Mouse (Mus musculus) heart, adult 18-20 months (tissue): Measurements from ENCODE around the gene Fam50a. TPM values are rescaled to one million over a fixed set of nuclear protein-coding genes. Genes with fewer than 3 reads are reported as not detected.
"Not testable (repeated sequence)": the region's sequence is repeated elsewhere in the genome, so short reads cannot be mapped to it uniquely, and the experiment has no call there.

Experiments used
- DNase-seq, 2 experiments: peaks; one replicate each; pipeline ENCODE4 v3.0.0; 2021 to 2022; ENCODE audit warnings: mixed read lengths in 1 of 2
- microRNA-seq, 2 experiments: library from miRNA; unstranded; fragments of <30 nt; microRNA quantifications; one replicate each; pipeline ENCODE4 v1.2.0; 2022
- total RNA-seq, 2 experiments: library from RNA; stranded (reverse); gene quantifications; 2 replicates each; pipeline ENCODE4 v1.2.3; 2021

The Fam50a gene
- total RNA-seq, 2 experiments from 2014 or later = 23.9 to 27.7 TPM

DNA sequence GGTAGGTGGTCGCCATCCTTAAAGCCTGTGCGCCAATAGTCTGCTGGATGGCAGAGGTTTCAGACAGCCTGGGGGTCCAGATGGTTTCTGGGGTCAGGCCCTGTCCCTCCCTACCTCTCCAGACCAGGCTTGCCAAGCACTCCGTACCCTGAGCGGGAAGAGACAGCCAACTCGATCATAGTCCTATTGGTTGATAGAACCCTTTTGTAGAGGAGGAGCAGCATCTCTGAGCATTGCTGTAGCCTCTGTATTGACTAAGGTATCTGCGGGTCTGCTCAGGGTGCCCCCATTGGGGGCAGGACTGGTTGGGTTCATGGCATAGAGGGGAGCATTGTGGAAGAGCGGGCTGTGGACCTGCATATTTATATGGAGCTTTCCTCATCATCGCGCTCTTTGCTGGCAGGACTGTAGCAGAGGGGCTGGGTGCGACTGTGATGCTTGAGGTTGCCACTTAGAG lies 16.4 kb downstream of the Fam50a start:
- DNase-seq = no peak

DNA sequence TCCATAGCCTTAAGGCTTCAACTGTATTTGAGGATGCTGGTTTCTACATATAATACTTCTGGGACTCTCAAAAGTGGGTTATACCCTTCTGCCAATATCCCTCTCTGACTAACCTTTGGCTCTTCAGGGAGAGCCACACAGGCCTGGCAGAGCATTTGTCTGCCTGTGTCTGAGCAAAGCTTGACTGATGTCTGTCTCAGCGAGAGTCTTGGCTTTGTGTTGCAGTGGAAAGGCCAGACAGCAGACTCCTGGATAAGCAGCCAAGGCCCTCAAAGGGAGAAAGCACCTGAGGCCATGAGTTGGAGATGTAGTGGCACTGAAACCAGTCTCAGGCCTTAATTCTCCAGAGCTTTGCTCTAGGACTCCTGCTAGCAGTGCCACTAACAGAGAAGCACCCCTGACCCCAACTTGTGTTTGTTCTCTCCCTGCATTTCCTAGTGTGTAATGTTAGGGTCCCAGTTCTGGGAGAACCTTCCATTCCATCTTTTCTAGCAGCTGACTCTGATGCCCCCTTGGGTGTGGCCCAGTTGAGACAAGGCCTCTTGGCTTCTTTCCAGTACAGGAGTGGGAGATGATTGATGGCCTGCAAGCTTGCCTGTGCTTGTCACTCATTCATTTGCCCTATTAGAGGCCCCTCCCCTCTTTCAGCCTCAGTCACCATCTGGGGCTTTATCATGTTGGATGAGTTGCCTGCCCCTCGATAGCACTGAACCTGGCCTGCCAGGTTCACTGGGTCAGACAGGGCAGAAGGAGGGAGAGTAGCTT lies 17.5 kb downstream of the Fam50a start:
- no peak for DNase-seq

DNA sequence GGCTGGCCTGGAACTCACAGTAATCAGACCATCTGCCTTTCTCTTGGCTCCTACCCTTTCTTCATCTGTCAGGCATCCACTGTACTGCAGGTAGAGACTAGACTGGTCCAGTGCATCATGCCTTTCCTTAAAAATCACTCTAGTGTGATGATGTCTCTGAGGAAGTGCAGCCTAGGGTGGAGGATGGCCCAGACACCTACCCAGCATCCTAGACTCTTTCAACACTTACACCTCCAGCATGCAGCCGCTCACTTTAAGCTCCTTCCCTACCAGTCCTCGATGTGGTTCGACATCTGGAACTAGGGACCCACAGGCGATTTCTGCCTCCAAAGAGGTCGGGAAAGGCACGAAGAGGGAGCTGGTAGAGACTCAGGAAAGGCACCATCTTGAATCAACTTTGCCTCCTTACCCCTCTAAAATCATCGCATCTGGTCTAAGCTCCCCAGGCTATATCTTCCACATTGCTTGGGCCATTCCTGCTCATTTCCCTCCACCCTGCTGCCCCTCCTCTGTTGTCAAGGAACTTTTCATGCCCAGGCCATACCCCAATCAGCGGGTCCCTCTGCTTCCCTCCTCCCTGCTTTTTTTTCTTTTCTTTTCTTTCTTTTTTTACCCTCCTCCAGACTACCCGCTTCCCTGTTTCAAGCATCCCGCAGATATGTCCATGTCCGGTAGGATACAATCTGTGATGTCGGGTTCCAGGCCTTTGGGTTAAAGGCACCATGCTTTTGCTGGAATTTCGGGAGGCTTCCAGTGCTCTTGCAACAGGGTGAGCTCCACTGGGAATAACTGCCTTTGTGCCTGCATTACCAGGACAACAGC lies 40.0 kb downstream of the Fam50a start:
- DNase-seq = no peak

DNA sequence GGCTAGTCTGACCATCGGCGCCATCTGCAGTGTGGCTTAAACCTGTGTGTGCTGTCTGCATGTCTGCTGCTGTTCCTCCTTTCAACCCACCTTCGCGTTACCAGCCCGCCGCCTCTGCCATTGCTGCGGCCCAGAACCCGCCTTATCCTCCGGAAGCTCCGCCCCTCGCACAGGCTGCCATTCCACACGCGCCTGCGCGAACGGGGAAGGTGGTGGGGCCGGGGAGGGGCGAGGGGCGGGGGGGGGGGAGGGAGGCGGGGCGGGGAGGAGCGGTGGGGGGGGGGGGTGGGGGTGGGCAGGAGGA lies 40.6 kb downstream of the Fam50a start, which contains the start of gene Lage3:
Lage3 (minus strand) TSS at position 152 of the 304 bp plus-strand sequence.
- DNase-seq = peak; percentile 85 to 88

DNA sequence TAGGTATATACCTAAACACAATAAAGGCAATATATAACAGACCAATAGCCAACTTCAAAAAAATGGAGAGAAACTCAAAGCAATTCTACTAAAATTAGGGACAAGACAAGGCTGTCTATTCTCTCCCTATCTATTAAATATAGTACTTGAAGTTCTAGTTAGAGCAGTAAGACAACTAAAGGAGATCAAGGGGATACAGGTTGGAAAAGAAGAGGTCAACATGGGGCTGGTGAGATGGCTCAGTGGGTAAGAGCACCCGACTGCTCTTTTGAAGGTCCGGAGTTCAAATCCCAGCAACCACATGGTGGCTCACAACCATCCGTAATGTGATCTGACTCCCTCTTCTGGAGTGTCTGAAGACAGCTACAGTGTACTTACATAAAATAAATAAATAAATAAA lies 44.2 kb downstream of the Fam50a start:
- not testable (repeated sequence) for DNase-seq

DNA sequence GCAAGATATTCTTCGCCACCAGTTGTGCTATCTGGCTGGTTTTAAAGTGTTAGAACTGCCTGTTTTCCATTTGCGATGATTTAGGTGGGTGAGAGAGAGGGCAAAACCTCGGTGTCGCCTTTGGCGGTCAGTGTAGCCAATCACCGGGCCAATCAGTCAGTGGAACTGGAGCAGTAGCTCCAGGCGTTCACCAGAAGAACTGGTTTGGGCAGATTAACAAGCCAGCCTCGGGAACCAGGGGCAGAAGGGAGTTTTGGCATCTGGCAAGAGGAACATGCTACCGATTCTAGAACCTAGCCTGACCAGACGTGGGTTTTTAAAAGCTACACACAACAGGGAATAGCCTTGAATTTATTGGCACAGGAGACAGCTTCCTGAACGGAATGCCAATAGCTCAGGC lies 46.3 kb downstream of the Fam50a start:
- no peak for DNase-seq

DNA sequence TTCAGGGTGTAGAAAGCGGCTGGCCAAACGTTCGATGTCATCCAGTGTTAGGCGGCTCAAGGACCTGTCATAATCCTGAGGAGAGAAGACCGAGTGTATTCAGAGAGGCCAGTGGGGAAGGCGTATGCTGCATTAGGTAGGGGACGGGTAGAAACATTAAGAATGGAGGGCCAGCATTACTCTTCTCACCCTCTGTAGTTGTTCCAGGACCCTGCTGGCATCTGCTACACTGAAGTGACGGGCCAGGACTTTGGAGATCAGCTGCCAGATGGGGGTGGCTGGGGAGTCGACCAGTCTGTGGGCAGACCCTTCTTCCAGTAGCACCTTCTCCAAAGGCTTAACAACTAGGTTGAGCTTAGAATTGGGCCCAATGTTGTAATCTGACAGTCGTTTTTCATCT lies 54.7 kb downstream of the Fam50a start:
- DNase-seq = no peak

DNA sequence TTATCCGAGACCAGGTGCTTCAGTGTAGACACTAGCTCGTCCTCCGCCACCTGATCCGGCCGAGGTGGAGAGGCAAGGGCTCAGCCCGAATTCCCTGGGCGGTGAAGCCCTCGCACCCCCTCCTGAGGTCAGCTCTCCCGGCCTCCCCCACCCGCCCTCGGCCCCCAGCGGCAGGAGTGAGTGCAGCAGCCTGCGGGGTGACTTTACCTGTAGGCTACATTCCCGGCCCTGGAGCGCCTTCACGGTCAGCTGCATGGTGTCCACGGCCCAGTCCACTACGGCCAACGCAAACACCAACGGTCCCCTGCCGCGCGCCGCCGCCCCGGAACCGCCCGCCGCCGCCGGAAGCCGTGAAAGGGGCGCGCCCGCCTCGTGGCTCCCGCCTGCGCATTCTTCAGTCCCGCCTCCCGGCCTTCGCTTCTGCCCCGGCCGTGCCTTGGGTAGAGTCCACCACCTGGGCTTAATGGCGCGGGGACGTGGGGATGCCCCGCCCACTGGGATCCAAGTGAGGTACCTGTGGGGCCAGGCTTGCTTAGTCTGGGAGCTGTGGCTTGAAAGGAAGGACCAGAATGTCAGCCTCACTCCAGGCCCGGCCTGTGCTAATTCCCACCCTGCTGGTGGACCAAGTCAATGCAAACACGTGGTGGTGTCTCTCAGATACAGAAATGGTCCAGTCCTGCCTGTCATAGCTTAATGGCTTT lies 55.5 kb downstream of the Fam50a start:
- DNase-seq = peak; percentile 76 to 84

Small RNA genes lying within 50 kb of the gene (microRNA-seq; reads per million reads assigned to microRNA genes)
- gene Mir7091 (0 to 0.27 reads per million in 2 experiments), gene Mir7092 (0 reads per million in 2 experiments)

Other genes with a start within 250 kb of the Fam50a start
- gene Opn1mw, start 185.6 kb upstream of the Fam50a start, total RNA-seq = not detected
- gene Mecp2, start 177.7 kb upstream of the Fam50a start, total RNA-seq = 10 to 100 TPM; 25.7 to 30.4 TPM
- not detected for gene Tex28, start 145.2 kb upstream of the Fam50a start, total RNA-seq
- not detected for gene Tktl1, start 135.8 kb upstream of the Fam50a start, total RNA-seq
- 10 to 100 TPM; 85.9 to 91.8 TPM for gene Flna, start 63.2 kb upstream of the Fam50a start, total RNA-seq
- gene Emd, start 58.3 kb upstream of the Fam50a start, total RNA-seq = 10 to 100 TPM; 31.0 to 35.2 TPM
- gene Rpl10, start 42.2 kb upstream of the Fam50a start, total RNA-seq = 100 to 1,000 TPM; 240 to 275 TPM
- 10 to 100 TPM; 45.4 to 47.6 TPM for gene Taz, start 31.1 kb upstream of the Fam50a start, total RNA-seq
- 10 to 100 TPM; 17.7 to 23.5 TPM for gene Dnase1l1, start 30.7 kb upstream of the Fam50a start, total RNA-seq
- 100 to 1,000 TPM; 130 to 139 TPM for gene Atp6ap1, start 15.9 kb upstream of the Fam50a start, total RNA-seq
- 10 to 100 TPM; 50.9 to 66.5 TPM for gene Gdi1, start 8.0 kb upstream of the Fam50a start, total RNA-seq
- gene Plxna3, start 16.0 kb downstream of the Fam50a start, total RNA-seq = under 1 TPM; 0.40 to 0.93 TPM
- 10 to 100 TPM; 26.8 to 29.0 TPM for gene Lage3, start 40.6 kb downstream of the Fam50a start, total RNA-seq
- 10 to 100 TPM; 76.0 to 77.9 TPM for gene Ubl4a, start 60.2 kb downstream of the Fam50a start, total RNA-seq
- gene Slc10a3, start 60.3 kb downstream of the Fam50a start, total RNA-seq = 1 to 10 TPM; 4.5 to 5.1 TPM
- gene Fam3a, start 80.2 kb downstream of the Fam50a start, total RNA-seq = 10 to 100 TPM; 19.2 to 20.7 TPM
- gene Ikbkg, start 80.3 kb downstream of the Fam50a start, total RNA-seq = 10 to 100 TPM; 44.7 to 51.0 TPM
- gene G6pdx, start 116.2 kb downstream of the Fam50a start, total RNA-seq = 10 to 100 TPM in 1 of 2 experiments, 1 to 10 TPM in 1; 5.8 to 10.6 TPM
- gene Gm6880, start 168.4 kb downstream of the Fam50a start, total RNA-seq = not detected